Mouse (Mus musculus): ENCODE data around the gene Arl6ip6.

- TF ChIP-seq CTCF (IDR thresholded peaks at IDR 0.05; ENCODE audit: borderline replicate concordance, control insufficient read depth, extremely low read depth, insufficient read depth, low read length, poor library complexity) (no peak), POLR2A (IDR thresholded peaks at IDR 0.05; ENCODE audit: control insufficient read depth, extremely low read depth, insufficient read depth, low read length, poor library complexity) (no peak)
Observed at GRCm38 (mm10) chr2:53206749-53207148, 15.2 kb downstream of the Arl6ip6 start.

Data from thymus, adult 2 months (tissue).